Mouse (Mus musculus): Measurements from ENCODE around the gene Zap70. TPM values are rescaled to one million over a fixed set of nuclear protein-coding genes. Genes with fewer than 3 reads are reported as not detected.
A peak's percentile ranks its signal among the peaks of the same experiment; 100 is the strongest.

Zap70 gene
- polyA plus RNA-seq, 1 experiment from 2014 or later = 0.47 TPM

- WGBS = 76% methylated on average over 13 of the region's 13 CpGs
- H3K4me2 ChIP-seq = no peak overlapping the region
- H3K4me1 ChIP-seq (replicated peaks) = peaks cover 10% of the 10 kb centered on the region
- H3K27me3 ChIP-seq = 0 out of 2 replicates have a peak, but pooled peaks cover 4% of the 10 kb centered on the region
- no peak overlapping the region for H3K4me3 ChIP-seq
- H3K9ac ChIP-seq = no peak overlapping the region
- no peaks in the 10 kb centered on the region for H3K36me3 ChIP-seq
- H3K27ac ChIP-seq = no peak overlapping the region
- H3K9me3 ChIP-seq (replicated peaks) = no peaks in the 10 kb centered on the region
- no peak for ATAC-seq (replicated peaks; ENCODE audit: insufficient number of reproducible peaks, insufficient read depth, low FRiP score, low read depth)
Measured at GRCm38 (mm10) chr1:36780793-36781192, 19.2 kb downstream of the Zap70 start.

DNA sequence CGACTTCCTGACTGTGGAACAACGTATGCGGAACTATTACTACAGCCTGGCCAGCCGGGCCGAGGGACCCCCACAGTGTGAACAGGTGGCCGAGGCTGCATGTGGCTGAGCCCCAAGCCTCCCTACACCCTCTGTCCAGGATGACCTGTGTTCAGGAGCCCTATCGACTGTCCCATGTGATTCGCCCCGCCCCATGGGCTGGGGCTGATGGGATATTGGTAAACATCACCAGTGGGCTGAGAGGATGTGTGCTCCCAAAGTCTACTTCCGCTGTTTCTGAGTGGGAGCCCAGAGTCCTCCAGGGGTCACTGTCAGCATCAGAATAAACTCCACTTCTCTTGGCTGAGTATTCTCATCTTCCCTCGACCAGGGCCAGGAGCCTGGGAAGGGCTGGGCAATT is 20.9 kb downstream of the Zap70 start:
- Histone ChIP-seq H3K9ac (no peak overlapping the region), H3K4me3 (no peak overlapping the region), H3K27me3 (0 out of 2 replicates have a peak, but pooled peaks cover 4% of the 10 kb centered on the region), H3K4me1 (replicated peaks) (peaks cover 10% of the 10 kb centered on the region), H3K9me3 (replicated peaks) (no peaks in the 10 kb centered on the region), H3K27ac (no peak overlapping the region), H3K4me2 (no peak overlapping the region), H3K36me3 (no peaks in the 10 kb centered on the region)
- no peak for ATAC-seq (replicated peaks; ENCODE audit: insufficient number of reproducible peaks, insufficient read depth, low FRiP score, low read depth)
- 74% methylated on average over 11 of the region's 11 CpGs for WGBS

- Histone ChIP-seq H3K9me3 (replicated peaks) (no peaks in the 10 kb centered on the region), H3K4me2 (peak overlapping the region; percentile 94), H3K27ac (no peak overlapping the region), H3K27me3 (0 out of 2 replicates have a peak, but pooled peaks cover 4% of the 10 kb centered on the region), H3K9ac (peak overlapping the region; percentile 44), H3K4me1 (replicated peaks) (peaks cover 10% of the 10 kb centered on the region), H3K4me3 (peak overlapping the region; percentile 50), H3K36me3 (no peaks in the 10 kb centered on the region)
- ATAC-seq (replicated peaks; ENCODE audit: insufficient number of reproducible peaks, insufficient read depth, low FRiP score, low read depth) = 0 out of 2 replicates have a peak, but pooled peaks have one; percentile 14
- 4% methylated on average over 20 of the region's 20 CpGs for WGBS
Measured at GRCm38 (mm10) chr1:36784365-36785134, 23.0 kb downstream of the Zap70 start.

GRCm38 (mm10) chr1:36785238-36785641 is 23.6 kb downstream of the Zap70 start:
- ATAC-seq (replicated peaks; ENCODE audit: insufficient number of reproducible peaks, insufficient read depth, low FRiP score, low read depth) = no peak
- Histone ChIP-seq H3K27me3 (0 out of 2 replicates have a peak, but pooled peaks cover 4% of the 10 kb centered on the region), H3K4me3 (peak overlapping the region; percentile 50), H3K4me2 (peak overlapping the region; percentile 94), H3K4me1 (replicated peaks) (peaks cover 10% of the 10 kb centered on the region), H3K27ac (no peak overlapping the region), H3K9ac (peak overlapping the region; percentile 44), H3K9me3 (replicated peaks) (no peaks in the 10 kb centered on the region), H3K36me3 (no peaks in the 10 kb centered on the region)
- WGBS = under 1% methylated on average over 16 of the region's 16 CpGs

DNA sequence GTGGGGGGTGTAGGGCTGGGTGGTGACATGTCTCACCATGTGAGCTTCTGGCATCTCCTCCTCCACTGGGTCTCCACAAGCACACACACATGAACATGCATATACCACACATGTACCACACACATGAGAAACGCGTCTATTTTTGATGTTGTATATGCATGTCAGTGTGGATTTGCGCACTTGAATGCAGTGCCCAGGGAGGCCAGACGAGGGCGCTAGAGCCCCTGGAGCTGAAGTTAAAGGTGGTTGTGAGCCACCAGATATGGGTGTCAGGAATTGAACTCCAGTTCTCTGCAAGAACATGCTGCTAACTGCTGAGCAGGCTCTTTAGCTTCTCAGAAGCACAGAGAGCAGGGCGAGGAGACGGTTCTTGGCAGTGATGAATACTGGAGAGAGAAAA is 24.8 kb downstream of the Zap70 start:
- peaks cover 4% of the 10 kb centered on the region for H3K36me3 ChIP-seq
- H3K27me3 ChIP-seq = no peaks in the 10 kb centered on the region
- no peaks in the 10 kb centered on the region for H3K9me3 ChIP-seq (replicated peaks)
- no peak for ATAC-seq (replicated peaks; ENCODE audit: insufficient number of reproducible peaks, insufficient read depth, low FRiP score, low read depth)
- no peak overlapping the region for H3K4me3 ChIP-seq
- peaks cover 10% of the 10 kb centered on the region for H3K4me1 ChIP-seq (replicated peaks)
- no peak overlapping the region for H3K4me2 ChIP-seq
- no peak overlapping the region for H3K27ac ChIP-seq
- no peak overlapping the region for H3K9ac ChIP-seq
- WGBS = 89% methylated on average over 7 of the region's 7 CpGs

GRCm38 (mm10) chr1:36789416-36789815 is 27.8 kb downstream of the Zap70 start:
- H3K9ac ChIP-seq = no peak overlapping the region
- no peaks in the 10 kb centered on the region for H3K27me3 ChIP-seq
- H3K27ac ChIP-seq = no peak overlapping the region
- 79% methylated on average over 8 of the region's 8 CpGs for WGBS
- no peaks in the 10 kb centered on the region for H3K9me3 ChIP-seq (replicated peaks)
- peaks cover 27% of the 10 kb centered on the region for H3K36me3 ChIP-seq
- no peak overlapping the region for H3K4me3 ChIP-seq
- no peak overlapping the region for H3K4me2 ChIP-seq
- peaks cover 10% of the 10 kb centered on the region for H3K4me1 ChIP-seq (replicated peaks)
- ATAC-seq (replicated peaks; ENCODE audit: insufficient number of reproducible peaks, insufficient read depth, low FRiP score, low read depth) = no peak

DNA sequence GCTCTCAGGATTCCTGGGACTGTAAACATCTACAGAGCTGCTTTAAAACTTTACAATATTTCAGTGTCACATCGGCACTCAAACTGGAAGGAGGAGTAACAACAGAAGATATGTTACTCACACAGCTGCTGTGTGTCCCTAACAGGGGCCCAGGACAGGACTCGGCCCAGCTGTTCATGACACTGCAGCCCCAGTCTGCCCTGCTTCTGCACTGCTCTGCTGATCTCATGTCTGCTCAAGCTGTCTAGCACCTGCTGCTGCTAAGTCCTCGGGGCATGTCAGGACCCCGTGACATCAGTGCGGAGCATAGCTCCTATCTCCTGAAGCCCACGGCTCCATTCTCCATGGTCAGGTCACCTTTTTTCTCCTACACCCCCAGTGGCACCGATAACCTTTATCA is 35.1 kb downstream of the Zap70 start:
- H3K27ac ChIP-seq = no peak overlapping the region
- no peak overlapping the region for H3K4me2 ChIP-seq
- H3K9me3 ChIP-seq (replicated peaks) = no peaks in the 10 kb centered on the region
- H3K9ac ChIP-seq = no peak overlapping the region
- no peak for ATAC-seq (replicated peaks; ENCODE audit: insufficient number of reproducible peaks, insufficient read depth, low FRiP score, low read depth)
- peaks cover 75% of the 10 kb centered on the region for H3K36me3 ChIP-seq
- WGBS = 76% methylated on average over 7 of the region's 7 CpGs
- H3K4me3 ChIP-seq = no peak overlapping the region
- no peaks in the 10 kb centered on the region for H3K4me1 ChIP-seq (replicated peaks)
- no peaks in the 10 kb centered on the region for H3K27me3 ChIP-seq

- H3K27ac ChIP-seq = no peak overlapping the region
- no peaks in the 10 kb centered on the region for H3K4me1 ChIP-seq (replicated peaks)
- peaks cover 78% of the 10 kb centered on the region for H3K36me3 ChIP-seq
- no peaks in the 10 kb centered on the region for H3K27me3 ChIP-seq
- WGBS = 75% methylated on average over 10 of the region's 10 CpGs
- no peak overlapping the region for H3K4me3 ChIP-seq
- H3K4me2 ChIP-seq = no peak overlapping the region
- no peaks in the 10 kb centered on the region for H3K9me3 ChIP-seq (replicated peaks)
- no peak overlapping the region for H3K9ac ChIP-seq
- no peak for ATAC-seq (replicated peaks; ENCODE audit: insufficient number of reproducible peaks, insufficient read depth, low FRiP score, low read depth)
Measured at GRCm38 (mm10) chr1:36797481-36797880, 35.9 kb downstream of the Zap70 start.

DNA sequence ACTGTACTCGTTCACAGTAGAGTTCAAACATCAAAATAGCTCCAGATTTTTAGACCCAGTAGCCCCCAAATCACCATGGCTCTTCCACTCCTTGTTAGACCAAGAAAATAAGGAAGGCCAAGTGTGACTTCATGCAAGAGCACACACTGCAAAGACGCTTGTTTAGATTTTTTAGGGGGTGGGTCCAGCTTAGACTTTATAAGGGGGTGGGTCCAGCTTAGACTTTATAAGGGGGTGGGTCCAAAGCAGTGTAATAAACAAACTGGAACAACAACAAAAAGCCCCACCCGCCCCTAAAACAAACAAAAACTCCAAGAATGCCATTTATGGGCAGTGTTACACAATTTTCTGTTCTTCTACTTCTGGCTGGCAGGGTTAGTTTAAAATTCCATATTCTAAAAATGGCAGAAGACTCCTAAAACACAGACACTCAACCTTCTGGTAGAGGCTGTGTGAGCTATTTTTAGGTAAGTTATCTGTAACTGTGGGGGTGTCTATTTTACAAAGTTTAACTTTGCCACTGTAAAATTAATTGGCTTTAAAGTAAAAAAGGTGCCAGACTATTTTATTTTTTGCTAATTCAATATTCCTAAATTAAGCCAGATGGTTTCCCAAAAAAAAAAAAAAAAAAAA is 38.9 kb downstream of the Zap70 start:
- no peak for ATAC-seq (replicated peaks; ENCODE audit: insufficient number of reproducible peaks, insufficient read depth, low FRiP score, low read depth)
- no peak overlapping the region for H3K9ac ChIP-seq
- no peak overlapping the region for H3K4me2 ChIP-seq
- no peak overlapping the region for H3K27ac ChIP-seq
- no peaks in the 10 kb centered on the region for H3K27me3 ChIP-seq
- peaks cover 71% of the 10 kb centered on the region for H3K36me3 ChIP-seq
- no peaks in the 10 kb centered on the region for H3K9me3 ChIP-seq (replicated peaks)
- WGBS = 63% methylated on average over 3 of the region's 3 CpGs
- H3K4me1 ChIP-seq (replicated peaks) = no peaks in the 10 kb centered on the region
- H3K4me3 ChIP-seq = no peak overlapping the region

DNA sequence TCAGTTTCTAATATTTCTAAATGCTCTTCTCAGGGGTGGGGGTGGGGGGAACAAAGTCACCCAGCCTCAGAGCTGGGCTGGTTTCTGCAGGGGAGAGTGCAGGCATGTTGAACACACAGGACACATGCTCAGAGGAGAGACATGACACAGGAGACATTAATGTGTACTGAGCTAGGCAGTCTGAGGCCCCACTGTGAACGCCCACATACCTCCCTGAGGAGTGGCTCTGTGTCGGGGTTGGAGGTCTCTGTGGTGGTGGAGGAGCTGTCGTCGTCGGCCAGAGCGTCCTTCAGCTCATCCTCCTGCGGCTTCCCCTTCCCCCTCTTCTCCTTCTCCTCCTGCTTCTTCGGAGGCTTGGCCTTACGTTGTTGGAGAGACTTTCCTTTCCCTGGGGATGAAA is 42.7 kb downstream of the Zap70 start:
- Histone ChIP-seq H3K4me3 (no peak overlapping the region), H3K9me3 (replicated peaks) (no peaks in the 10 kb centered on the region), H3K4me1 (replicated peaks) (no peaks in the 10 kb centered on the region), H3K27me3 (no peaks in the 10 kb centered on the region), H3K27ac (no peak overlapping the region), H3K4me2 (no peak overlapping the region), H3K36me3 (peaks cover 79% of the 10 kb centered on the region), H3K9ac (no peak overlapping the region)
- no peak for ATAC-seq (replicated peaks; ENCODE audit: insufficient number of reproducible peaks, insufficient read depth, low FRiP score, low read depth)
- WGBS = 68% methylated on average over 9 of the region's 9 CpGs

- Histone ChIP-seq H3K27ac (no peak overlapping the region), H3K4me1 (replicated peaks) (no peaks in the 10 kb centered on the region), H3K4me2 (no peak overlapping the region), H3K27me3 (no peaks in the 10 kb centered on the region), H3K4me3 (no peak overlapping the region), H3K36me3 (peaks cover 78% of the 10 kb centered on the region), H3K9ac (no peak overlapping the region), H3K9me3 (replicated peaks) (no peaks in the 10 kb centered on the region)
- ATAC-seq (replicated peaks; ENCODE audit: insufficient number of reproducible peaks, insufficient read depth, low FRiP score, low read depth) = no peak
- WGBS = 93% methylated on average over 4 of the region's 4 CpGs
Measured at GRCm38 (mm10) chr1:36804833-36805232, 43.2 kb downstream of the Zap70 start.

Measured in heart, embryonic 15.5 days (tissue).